Mouse (Mus musculus) embryo, embryonic 9.5 days (tissue): Measurements from ENCODE around the gene Mylk.
A peak's percentile ranks its signal among the peaks of the same experiment; 100 is the strongest.

ENCODE experiments used
- DNase-seq: peaks from one replicate; pipeline ENCODE4 v3.0.0-alpha.2; 2017; ENCODE audit errors: extremely low spot score

Gene Mylk

GRCm38 (mm10) chr16:34902761-34903160 is 157.8 kb downstream of the Mylk start:
- no peak for DNase-seq

- DNase-seq, result no peak
These were observed 159.9 kb downstream of the Mylk start for GRCm38 (mm10) chr16:34904876-34905275.

- no peak for DNase-seq
These were observed 164.4 kb downstream of the Mylk start for GRCm38 (mm10) chr16:34909437-34909836.

GRCm38 (mm10) chr16:34917373-34917900 is 172.4 kb downstream of the Mylk start:
- DNase-seq, result no peak

- peak; percentile 70 for DNase-seq
These were observed 175.2 kb downstream of the Mylk start for GRCm38 (mm10) chr16:34920182-34920581.

- DNase-seq, result no peak
These were observed 175.9 kb downstream of the Mylk start for GRCm38 (mm10) chr16:34920868-34921267.

GRCm38 (mm10) chr16:34921319-34921718 is 176.3 kb downstream of the Mylk start:
- no peak for DNase-seq

GRCm38 (mm10) chr16:34923630-34924029 is 178.6 kb downstream of the Mylk start:
- DNase-seq, result no peak

GRCm38 (mm10) chr16:34924324-34924723 is 179.3 kb downstream of the Mylk start:
- DNase-seq, result no peak

- DNase-seq, result no peak
These were observed 180.1 kb downstream of the Mylk start for GRCm38 (mm10) chr16:34924937-34925618.

GRCm38 (mm10) chr16:34926531-34927435 is 181.8 kb downstream of the Mylk start:
- no peak for DNase-seq

GRCm38 (mm10) chr16:34929686-34930085 is 184.7 kb downstream of the Mylk start:
- DNase-seq, result no peak

GRCm38 (mm10) chr16:34930110-34930509 is 185.1 kb downstream of the Mylk start:
- no peak for DNase-seq

- DNase-seq, result no peak
These were observed 186.3 kb downstream of the Mylk start for GRCm38 (mm10) chr16:34931306-34931705.

- DNase-seq, result no peak
These were observed 188.2 kb downstream of the Mylk start for GRCm38 (mm10) chr16:34933173-34933572.

- DNase-seq, result no peak
These were observed 189.5 kb downstream of the Mylk start for GRCm38 (mm10) chr16:34934486-34934885.

- DNase-seq, result peak; percentile 53
These were observed 190.7 kb downstream of the Mylk start for GRCm38 (mm10) chr16:34935514-34936338.

- DNase-seq, result no peak
These were observed 191.4 kb downstream of the Mylk start for GRCm38 (mm10) chr16:34936339-34936810.

GRCm38 (mm10) chr16:34937611-34938010 is 192.6 kb downstream of the Mylk start:
- DNase-seq, result no peak

- DNase-seq, result no peak
These were observed 193.2 kb downstream of the Mylk start for GRCm38 (mm10) chr16:34938248-34938647.

- DNase-seq, result no peak
These were observed 194.9 kb downstream of the Mylk start for GRCm38 (mm10) chr16:34939951-34940350.

GRCm38 (mm10) chr16:34940363-34940762 is 195.4 kb downstream of the Mylk start:
- DNase-seq, result no peak
